In the genomic region with DNA sequence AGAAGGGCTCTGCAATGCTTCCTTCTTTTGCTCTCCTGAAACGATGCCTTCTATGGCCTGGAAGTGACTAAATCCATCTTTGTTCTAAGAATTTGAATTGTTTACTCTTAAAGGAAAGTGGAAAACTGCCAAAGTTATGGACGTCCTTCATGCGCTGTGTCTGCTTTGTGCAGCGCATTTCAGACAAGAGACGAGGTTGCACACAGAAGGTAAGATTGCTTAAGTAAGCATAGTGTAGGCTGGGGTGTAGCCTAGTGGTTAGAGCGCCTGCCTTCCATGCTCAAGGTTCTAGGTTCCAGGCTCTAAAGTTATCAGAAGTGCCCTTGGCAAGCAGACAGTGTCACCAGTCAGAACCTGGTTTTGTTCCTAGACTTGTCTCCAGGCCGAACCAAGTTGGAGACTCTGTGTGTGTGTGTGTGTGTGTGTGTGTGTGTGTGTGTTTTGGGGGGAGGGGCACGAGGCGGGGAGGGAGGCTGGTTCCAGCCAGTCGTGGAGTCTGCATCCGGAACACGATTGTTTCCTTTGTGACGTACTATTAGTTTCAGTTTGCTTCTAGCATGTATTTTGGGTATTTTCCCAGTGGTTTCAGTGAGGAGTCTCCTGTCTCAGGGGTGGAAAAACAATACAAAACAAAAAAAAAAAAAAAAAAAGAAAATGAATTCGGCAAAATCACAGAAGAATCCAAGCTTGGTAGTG, we compare ENCODE assay signal across 8 mouse cellular contexts.
DNase-seq lines count a peak whose midpoint lies in the region; ATAC-seq and TF ChIP-seq lines count a peak whose summit lies in the region.
"Had no signal": no experiment of that assay in that cellular context is flagged by ENCODE, and none has a peak within 500 bp of the region (broad histone marks: within the 10 kb centered on the region; RNA-seq: fewer than 3 reads in every experiment).

No protein-coding gene starts in this region.

- no peaks in the 10 kb centered on the region for H3K9me3 ChIP-seq in CH12.LX (replicated peaks; ENCODE audit: low read length)
- no peaks in the 10 kb centered on the region for H3K9me3 ChIP-seq in forebrain, embryonic 16.5 days (ENCODE audit: control insufficient read depth, low read length)
- H3K9me3 ChIP-seq in midbrain, embryonic 15.5 days, result no peaks in the 10 kb centered on the region

- peak; percentile 73 for TF ChIP-seq EP300 in CH12.LX (IDR thresholded peaks at IDR 0.05; ENCODE audit: low read length)

- peak; percentile 51; the same call in 1 of the 2 replicates for ATAC-seq in forebrain, embryonic 16.5 days
- ATAC-seq in midbrain, embryonic 15.5 days (replicated peaks), result peak; percentile 62; the same call in 1 of the 2 replicates
- no peak for ATAC-seq in megakaryocyte-erythroid progenitor cell, adult 5-6 weeks (replicated peaks; ENCODE audit: low FRiP score, low TSS enrichment, poor library complexity, severe bottlenecking)

- no peaks in the 10 kb centered on the region for H3K79me2 ChIP-seq in CH12.LX (replicated peaks; ENCODE audit: control insufficient read depth, extremely low read depth, insufficient read depth, poor library complexity, severe bottlenecking)

- no peak for TF ChIP-seq CTCF in CH12.LX (conservative IDR thresholded peaks at IDR 0.05 in 1 of 2, IDR thresholded peaks at IDR 0.05 in 1 of 2; ENCODE audit: low read depth in 2 of 2, low read length in 2 of 2)

- in situ Hi-C loops in CH12.LX (cut with MboI; ENCODE audit: low pct_ligation_motif_present, low pct_unique_long_range_greater_than_20kb, low sequenced_read_pairs), result loop anchor here (25.0 kb wide), 1 partner anchor 363 kb away; no protein-coding TSS in a partner anchor

- no peak for TF ChIP-seq RAD21 in CH12.LX (IDR thresholded peaks at IDR 0.05; ENCODE audit: low read depth, low read length)

- dilution Hi-C loops in CH12.LX (cut with MboI; ENCODE audit: extremely low pct_ligation_motif_present, extremely low pct_unique_long_range_greater_than_20kb, low sequenced_read_pairs), result no loop called here

- no peak overlapping the region for H3K4me3 ChIP-seq in CH12.LX (replicated peaks in 1 of 3; ENCODE audit: low read depth in 2 of 3, low read length in 2 of 3, poor library complexity in 1 of 3)
- no peak overlapping the region for H3K4me3 ChIP-seq in forebrain, embryonic 16.5 days (replicated peaks; ENCODE audit: low read length)
- no peak overlapping the region for H3K4me3 ChIP-seq in midbrain, embryonic 15.5 days
- H3K4me3 ChIP-seq: liver, embryonic 13.5 days had no signal

- H3K27ac ChIP-seq in CH12.LX (ENCODE audit: insufficient read depth, low read depth), result no peak overlapping the region
- H3K27ac ChIP-seq in forebrain, embryonic 16.5 days (ENCODE audit: low read length), result peak overlapping the region; percentile 67
- peak overlapping the region; percentile 78 for H3K27ac ChIP-seq in midbrain, embryonic 15.5 days
- H3K27ac ChIP-seq: liver, embryonic 13.5 days had no signal

- DNase-seq in CD4-positive helper T cell, adult 2 months (ENCODE audit: low read depth, low spot score), result peak; percentile 77
- DNase-seq in CH12.LX (ENCODE audit: extremely low read depth), result peak; percentile 69
- peak; percentile 24 for DNase-seq in kidney, adult 11 months
- no peak for DNase-seq in urinary bladder, postnatal 10 days (ENCODE audit: low spot score)
- DNase-seq: liver, embryonic 13.5 days had no signal

- no peak overlapping the region for H3K9ac ChIP-seq in CH12.LX (ENCODE audit: insufficient read depth, low read depth)
- 0 out of 2 replicates have a peak overlapping the region, but pooled peaks have one; percentile 23 for H3K9ac ChIP-seq in forebrain, embryonic 16.5 days (replicated peaks; ENCODE audit: low read depth, low read length)
- no peak overlapping the region for H3K9ac ChIP-seq in midbrain, embryonic 15.5 days
- H3K9ac ChIP-seq: liver, embryonic 13.5 days had no signal

- peak overlapping the region; percentile 68; the same call in 1 of the 2 replicates for H3K4me2 ChIP-seq in CH12.LX (ENCODE audit: insufficient read depth, low read depth, poor library complexity, severe bottlenecking)
- peak overlapping the region; percentile 27 for H3K4me2 ChIP-seq in forebrain, embryonic 16.5 days (ENCODE audit: low read length)
- H3K4me2 ChIP-seq in midbrain, embryonic 15.5 days, result no peak overlapping the region
- H3K4me2 ChIP-seq: liver, embryonic 13.5 days had no signal

- H3K27me3 ChIP-seq in CH12.LX (replicated peaks), result no peaks in the 10 kb centered on the region
- H3K27me3 ChIP-seq in forebrain, embryonic 16.5 days (replicated peaks; ENCODE audit: control insufficient read depth, insufficient read depth, low read length), result no peaks in the 10 kb centered on the region
- no peaks in the 10 kb centered on the region for H3K27me3 ChIP-seq in midbrain, embryonic 15.5 days (replicated peaks)
- H3K27me3 ChIP-seq: liver, embryonic 13.5 days had no signal

- WGBS in forebrain, embryonic 16.5 days, result 48% methylated on average over 14 of the region's 14 CpGs
- 72% methylated on average over 14 of the region's 14 CpGs for WGBS in midbrain, embryonic 15.5 days

- no peak for TF ChIP-seq POLR2A in CH12.LX (IDR thresholded peaks at IDR 0.05; ENCODE audit: low read depth, low read length)

- peaks cover 4 to 15% of the 10 kb centered on the region in 2 experiments for H3K4me1 ChIP-seq in CH12.LX (ENCODE audit: control insufficient read depth in 1 of 2, insufficient read depth in 2 of 2)
- peaks cover 16% of the 10 kb centered on the region for H3K4me1 ChIP-seq in forebrain, embryonic 16.5 days (replicated peaks; ENCODE audit: control insufficient read depth, insufficient read depth, low read length)
- peaks cover 18% of the 10 kb centered on the region for H3K4me1 ChIP-seq in midbrain, embryonic 15.5 days
- H3K4me1 ChIP-seq: liver, embryonic 13.5 days had no signal

- H3K36me3 ChIP-seq in CH12.LX (replicated peaks in 1 of 2; ENCODE audit: control insufficient read depth in 1 of 2, insufficient read depth in 1 of 2, low read length in 1 of 2), result no peaks in the 10 kb centered on the region
- H3K36me3 ChIP-seq in forebrain, embryonic 16.5 days (ENCODE audit: control insufficient read depth, insufficient read depth), result no peaks in the 10 kb centered on the region
- no peaks in the 10 kb centered on the region for H3K36me3 ChIP-seq in midbrain, embryonic 15.5 days (replicated peaks)
- H3K36me3 ChIP-seq: liver, embryonic 13.5 days had no signal

TF ChIP-seq in CH12.LX, 34 proteins besides CTCF, POLR2A, EP300 and RAD21:
- TF ChIP-seq ZNF384 (IDR thresholded peaks at IDR 0.05; ENCODE audit: low read depth, low read length), result peak; percentile 91
- TF ChIP-seq MEF2A (IDR thresholded peaks at IDR 0.05; ENCODE audit: borderline replicate concordance, low read depth, low read length), result peak; percentile 95
- TF ChIP-seq BHLHE40 (IDR thresholded peaks at IDR 0.05; ENCODE audit: low read depth, low read length), result peak; percentile 72
- no peak for TF ChIP-seq PAX5 (IDR thresholded peaks at IDR 0.05; ENCODE audit: low read length)
- TF ChIP-seq USF1 (IDR thresholded peaks at IDR 0.05; ENCODE audit: low read depth, low read length), result no peak
- TF ChIP-seq MXI1 (IDR thresholded peaks at IDR 0.05; ENCODE audit: low read depth, low read length), result no peak
- TF ChIP-seq ELF1 (IDR thresholded peaks at IDR 0.05; ENCODE audit: low read depth, low read length), result peak; percentile 19; the same call in 1 of the 2 replicates
- no peak for TF ChIP-seq JUND (conservative IDR thresholded peaks at IDR 0.05; ENCODE audit: low read depth, low read length)
- no peak for TF ChIP-seq NELFE (IDR thresholded peaks at IDR 0.05; ENCODE audit: low read depth, low read length)
- no peak for TF ChIP-seq CHD1 (IDR thresholded peaks at IDR 0.05; ENCODE audit: low read depth, low read length)
- no peak for TF ChIP-seq ZC3H11A (IDR thresholded peaks at IDR 0.05; ENCODE audit: low read depth, low read length)
- TF ChIP-seq MAZ (IDR thresholded peaks at IDR 0.05; ENCODE audit: low read depth, low read length), result peak; percentile 47; the same call in 1 of the 2 replicates
- no peak for TF ChIP-seq JUN (IDR thresholded peaks at IDR 0.05; ENCODE audit: insufficient read depth, low read depth, low read length)
- no peak for TF ChIP-seq MAX (IDR thresholded peaks at IDR 0.05; ENCODE audit: low read length)
- no peak for TF ChIP-seq GABPA (IDR thresholded peaks at IDR 0.05; ENCODE audit: insufficient replicate concordance, low read depth, low read length)
- TF ChIP-seq SIN3A (IDR thresholded peaks at IDR 0.05; ENCODE audit: low read length), result peak; percentile 70
- TF ChIP-seq HCFC1 (IDR thresholded peaks at IDR 0.05; ENCODE audit: low read depth, low read length), result no peak; the same call in 1 of the 2 replicates
- TF ChIP-seq KAT2A (IDR thresholded peaks at IDR 0.05; ENCODE audit: insufficient replicate concordance, low read length), result no peak
- TF ChIP-seq ETS1 (conservative IDR thresholded peaks at IDR 0.05; ENCODE audit: low read depth, low read length), result peak; percentile 83
- TF ChIP-seq ZKSCAN1 (IDR thresholded peaks at IDR 0.05; ENCODE audit: borderline replicate concordance, low read depth, low read length), result no peak
- peak; percentile 67 for TF ChIP-seq CHD2 (IDR thresholded peaks at IDR 0.05; ENCODE audit: low read length)
- TF ChIP-seq IRF4 (IDR thresholded peaks at IDR 0.05; ENCODE audit: low read depth, low read length), result peak; percentile 90
- no peak for TF ChIP-seq RCOR1 (conservative IDR thresholded peaks at IDR 0.05; ENCODE audit: low read depth, low read length)
- 0 out of 2 replicates have a peak, but pooled peaks have one; percentile 22 for TF ChIP-seq UBTF (IDR thresholded peaks at IDR 0.05; ENCODE audit: low read depth, low read length)
- TF ChIP-seq ZMIZ1 (IDR thresholded peaks at IDR 0.05; ENCODE audit: low read depth, low read length), result no peak
- TF ChIP-seq MYC (IDR thresholded peaks at IDR 0.05; ENCODE audit: low read depth, low read length), result no peak
- TF ChIP-seq NRF1 (IDR thresholded peaks at IDR 0.05; ENCODE audit: low read depth, low read length), result no peak
- no peak for TF ChIP-seq E2F4 (IDR thresholded peaks at IDR 0.05; ENCODE audit: insufficient replicate concordance, low read depth, low read length)
- no peak for TF ChIP-seq USF2 (conservative IDR thresholded peaks at IDR 0.05; ENCODE audit: low read depth, low read length)
- TF ChIP-seq TBP (conservative IDR thresholded peaks at IDR 0.05; ENCODE audit: low read depth, low read length), result no peak
- no peak for TF ChIP-seq SMC3 (IDR thresholded peaks at IDR 0.05; ENCODE audit: low read depth, low read length)
- no peak for TF ChIP-seq POLR2AphosphoS2 (IDR thresholded peaks at IDR 0.05; ENCODE audit: low read depth, low read length)
- peak; percentile 33; the same call in 1 of the 2 replicates for TF ChIP-seq TCF12 (IDR thresholded peaks at IDR 0.05; ENCODE audit: low read depth, low read length)
- TF ChIP-seq MAFK (IDR thresholded peaks at IDR 0.05; ENCODE audit: insufficient replicate concordance, low read length), result no peak
